Mouse (Mus musculus) 416B (cell line): ENCODE results near the gene Epha2.
A peak's percentile ranks its signal among the peaks of the same experiment; 100 is the strongest.

Experiments used
- DNase-seq: peaks from one replicate; pipeline ENCODE4 v3.0.0; 2011; ENCODE audit warnings: low read depth

Epha2 gene

GRCm38 (mm10) chr4:141303402-141304222, 2.6 kb downstream of the Epha2 start:
- DNase-seq = no peak

DNA sequence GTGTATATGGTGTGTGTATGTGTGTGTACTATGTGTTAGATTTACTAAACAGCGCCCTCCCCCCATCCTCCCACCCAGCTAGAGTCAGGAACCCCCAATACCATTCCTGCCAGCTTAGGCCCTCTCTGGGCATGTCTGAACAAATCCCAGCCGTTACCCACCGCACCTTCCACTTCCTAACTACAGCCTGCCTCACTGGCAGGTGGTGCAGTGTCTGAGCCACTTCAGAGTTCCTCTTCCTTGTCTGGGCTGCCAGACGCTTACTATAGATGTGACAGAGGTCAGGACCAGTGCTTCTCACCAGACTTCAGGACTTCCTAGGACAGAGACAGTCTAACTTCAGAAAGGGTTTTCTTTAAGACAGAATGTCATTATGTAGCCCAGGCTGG, 3.2 kb downstream of the Epha2 start:
- DNase-seq = peak; percentile 51

- no peak for DNase-seq
Measured at GRCm38 (mm10) chr4:141306057-141306456, 5.0 kb downstream of the Epha2 start.

DNA sequence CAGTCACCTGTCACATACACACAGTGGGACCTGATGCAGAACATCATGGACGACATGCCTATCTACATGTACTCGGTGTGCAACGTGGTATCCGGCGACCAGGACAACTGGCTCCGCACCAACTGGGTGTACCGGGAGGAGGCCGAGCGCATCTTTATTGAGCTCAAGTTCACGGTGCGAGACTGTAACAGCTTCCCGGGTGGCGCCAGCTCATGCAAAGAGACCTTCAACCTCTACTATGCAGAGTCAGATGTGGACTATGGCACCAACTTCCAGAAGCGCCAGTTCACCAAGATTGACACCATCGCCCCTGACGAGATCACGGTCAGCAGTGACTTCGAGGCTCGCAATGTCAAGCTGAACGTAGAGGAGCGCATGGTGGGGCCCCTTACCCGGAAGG, 7.3 kb downstream of the Epha2 start:
- no peak for DNase-seq

GRCm38 (mm10) chr4:141308857-141309772, 8.1 kb downstream of the Epha2 start:
- DNase-seq = no peak

DNA sequence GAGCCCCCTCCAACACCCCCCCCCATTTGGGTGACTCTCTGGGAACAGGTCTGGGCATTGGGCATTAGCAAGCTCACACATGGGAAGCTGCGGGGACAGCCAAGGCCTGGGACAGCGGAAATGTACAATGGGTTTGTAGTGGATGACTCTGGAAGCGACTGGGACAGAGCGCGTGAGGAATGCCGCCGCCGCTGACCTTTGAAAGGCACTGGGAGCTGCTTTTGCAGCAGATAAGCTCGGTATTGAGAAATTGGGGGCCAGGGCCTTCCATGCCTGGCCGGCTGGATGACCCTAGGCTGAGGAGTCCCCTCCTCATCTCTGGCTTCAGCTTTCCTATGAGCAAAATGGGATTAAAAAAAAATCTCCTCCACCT, 8.7 kb downstream of the Epha2 start:
- no peak for DNase-seq

DNA sequence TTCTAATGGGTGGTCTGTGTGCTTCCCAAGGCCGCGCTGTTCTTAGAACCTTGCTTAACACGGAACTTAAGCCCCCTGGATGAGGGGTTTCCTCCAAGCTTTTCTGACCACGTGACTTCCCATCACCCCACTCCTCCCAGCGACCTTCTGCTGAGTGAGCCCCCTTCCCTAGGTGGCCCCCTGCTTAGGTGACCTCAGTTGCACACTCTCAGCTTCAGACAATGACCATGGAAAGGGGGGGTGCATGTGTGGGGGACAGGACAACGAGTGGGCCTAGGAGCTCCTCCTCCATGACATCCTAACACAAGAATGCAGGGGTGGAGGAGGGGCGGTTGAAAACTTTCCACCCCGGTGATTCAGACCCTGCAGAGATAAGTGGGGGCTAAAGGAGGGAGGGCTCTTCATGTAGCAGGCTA, 9.2 kb downstream of the Epha2 start:
- DNase-seq = peak; percentile 60

GRCm38 (mm10) chr4:141311078-141311477, 10.0 kb downstream of the Epha2 start:
- peak; percentile 83 for DNase-seq

DNA sequence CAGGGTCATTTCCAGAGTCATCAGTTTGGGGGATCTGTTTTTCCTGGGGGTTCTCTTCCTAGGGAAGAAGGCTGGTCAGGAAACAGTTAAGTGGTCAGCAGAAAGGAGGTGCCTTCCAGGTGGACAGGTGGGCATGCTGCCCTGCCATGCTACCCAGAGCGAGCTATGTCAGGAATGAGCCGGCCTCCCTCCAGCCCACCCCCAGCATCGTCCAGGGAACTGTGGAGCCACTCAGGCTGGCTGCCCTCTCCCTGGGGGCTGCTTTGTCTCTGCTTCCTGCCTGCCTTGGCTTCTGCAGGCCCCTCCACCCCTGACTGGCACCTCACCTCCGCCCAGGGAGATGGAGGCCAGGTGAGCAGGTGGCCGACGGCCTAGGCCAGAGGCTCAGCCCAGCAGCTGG, 10.5 kb downstream of the Epha2 start:
- DNase-seq = no peak

GRCm38 (mm10) chr4:141311908-141312307, 10.9 kb downstream of the Epha2 start:
- DNase-seq = no peak

DNA sequence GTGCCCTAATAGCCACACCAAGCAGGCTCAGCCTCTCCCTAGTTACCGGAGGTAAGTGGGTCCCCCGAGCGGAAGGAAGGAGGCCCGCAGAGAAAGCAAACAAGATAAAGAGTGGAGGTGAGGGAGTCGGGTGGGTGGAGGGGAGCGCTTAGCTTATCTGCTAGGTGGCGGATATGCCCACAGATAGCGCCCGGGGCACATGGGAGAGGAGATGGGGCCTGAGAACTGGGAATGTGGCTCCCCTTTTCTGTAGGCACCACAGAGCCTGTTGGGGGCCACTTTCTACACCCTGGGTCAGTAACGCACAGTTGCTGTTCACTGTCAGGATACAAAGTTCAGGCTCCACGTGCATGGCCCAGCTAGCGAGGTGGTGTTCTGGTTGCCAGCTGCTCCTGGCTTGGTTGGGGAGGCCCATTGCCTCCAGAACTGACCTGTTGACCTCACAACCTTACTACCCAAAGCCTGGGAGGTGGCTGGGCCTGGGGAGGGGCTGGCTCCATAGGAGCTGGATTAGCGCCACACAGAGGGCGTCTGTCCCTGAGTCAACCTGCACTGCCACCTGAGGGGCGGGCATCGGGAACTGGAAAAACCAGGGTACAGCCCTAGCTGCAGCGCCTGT, 11.6 kb downstream of the Epha2 start:
- DNase-seq = peak; percentile 42

- DNase-seq = no peak
Measured at GRCm38 (mm10) chr4:141313481-141313880, 12.4 kb downstream of the Epha2 start.

GRCm38 (mm10) chr4:141313924-141314323, 12.9 kb downstream of the Epha2 start:
- no peak for DNase-seq

GRCm38 (mm10) chr4:141314745-141315144, 13.7 kb downstream of the Epha2 start:
- DNase-seq = no peak

GRCm38 (mm10) chr4:141316023-141316422, 15.0 kb downstream of the Epha2 start:
- no peak for DNase-seq

DNA sequence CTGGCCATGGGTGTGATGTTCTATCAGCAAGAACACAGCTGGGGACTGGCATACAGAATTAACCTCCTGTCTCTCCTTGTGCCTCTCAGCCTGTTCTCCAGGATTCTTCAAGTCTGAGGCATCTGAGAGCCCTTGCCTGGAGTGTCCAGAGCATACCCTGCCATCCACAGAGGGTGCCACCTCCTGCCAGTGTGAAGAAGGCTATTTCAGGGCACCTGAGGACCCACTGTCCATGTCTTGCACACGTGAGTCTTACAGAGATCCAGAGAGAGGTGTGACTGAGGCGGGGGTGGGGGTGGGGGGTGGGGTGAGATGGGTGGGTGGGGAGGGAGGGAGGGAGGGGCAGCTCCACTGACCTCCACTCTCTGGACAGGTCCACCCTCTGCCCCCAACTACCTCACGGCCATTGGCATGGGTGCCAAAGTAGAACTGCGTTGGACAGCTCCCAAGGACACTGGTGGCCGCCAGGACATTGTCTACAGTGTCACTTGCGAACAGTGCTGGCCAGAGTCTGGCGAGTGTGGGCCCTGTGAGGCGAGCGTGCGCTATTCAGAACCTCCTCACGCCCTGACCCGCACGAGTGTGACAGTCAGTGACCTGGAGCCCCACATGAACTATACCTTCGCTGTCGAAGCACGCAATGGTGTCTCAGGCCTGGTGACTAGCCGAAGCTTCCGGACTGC, 15.6 kb downstream of the Epha2 start:
- no peak for DNase-seq

DNA sequence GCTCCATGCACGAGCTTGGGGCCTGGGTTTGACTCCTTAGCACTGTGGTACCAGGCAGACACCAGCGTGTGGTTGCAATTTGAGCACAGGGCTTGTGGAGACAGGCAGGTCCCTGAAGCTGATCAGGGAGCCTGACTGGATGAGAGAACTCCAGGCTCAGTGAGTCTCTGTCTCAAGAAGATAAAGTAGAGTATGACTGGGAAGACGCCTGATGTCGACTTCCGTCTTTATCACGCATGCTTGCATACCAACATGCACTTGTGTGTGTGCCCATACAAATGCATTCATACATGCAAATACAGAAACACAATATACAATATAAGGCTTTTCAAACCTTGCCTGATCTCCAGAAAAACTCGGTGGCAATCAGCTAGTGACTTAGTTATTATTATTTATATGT, 16.9 kb downstream of the Epha2 start:
- no peak for DNase-seq

DNA sequence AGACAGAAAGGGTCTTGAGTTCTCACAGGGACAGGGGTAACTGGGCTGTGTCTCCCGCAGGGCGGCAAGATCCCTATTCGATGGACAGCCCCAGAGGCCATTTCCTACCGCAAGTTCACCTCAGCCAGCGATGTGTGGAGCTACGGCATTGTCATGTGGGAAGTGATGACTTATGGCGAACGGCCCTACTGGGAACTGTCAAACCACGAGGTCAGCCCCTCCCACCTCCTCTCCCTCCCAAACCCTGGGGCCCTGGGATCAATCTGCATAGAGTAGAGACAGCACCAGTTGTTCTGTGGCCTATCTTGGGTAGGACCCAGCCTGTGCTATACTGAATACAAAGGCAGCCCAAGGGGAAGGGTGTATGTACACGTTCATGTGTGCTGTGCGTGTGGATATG, 21.5 kb downstream of the Epha2 start:
- DNase-seq = peak; percentile 35

- no peak for DNase-seq
Measured at GRCm38 (mm10) chr4:141324771-141325191, 23.7 kb downstream of the Epha2 start.

- DNase-seq = no peak
Measured at GRCm38 (mm10) chr4:141325636-141326035, 24.6 kb downstream of the Epha2 start.

DNA sequence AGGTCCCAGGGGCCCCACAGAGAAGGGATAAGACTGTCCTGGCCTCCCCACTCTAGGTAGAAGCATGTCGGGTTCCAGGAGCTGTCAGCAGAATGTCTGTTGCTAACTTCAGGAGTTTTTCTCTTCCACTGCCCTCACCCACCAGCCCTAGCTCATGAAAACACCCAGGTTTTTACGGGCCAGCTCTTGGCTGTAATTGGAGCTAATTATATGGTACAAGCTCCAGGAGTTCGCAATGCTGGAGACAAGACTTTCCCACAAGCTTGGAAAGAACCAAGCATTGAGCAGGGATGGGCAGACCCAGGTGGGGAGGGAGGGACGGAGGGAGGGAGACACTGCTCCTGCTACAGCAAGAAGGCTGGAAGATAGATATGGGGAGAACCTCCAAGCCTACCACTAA, 26.0 kb downstream of the Epha2 start:
- no peak for DNase-seq

DNA sequence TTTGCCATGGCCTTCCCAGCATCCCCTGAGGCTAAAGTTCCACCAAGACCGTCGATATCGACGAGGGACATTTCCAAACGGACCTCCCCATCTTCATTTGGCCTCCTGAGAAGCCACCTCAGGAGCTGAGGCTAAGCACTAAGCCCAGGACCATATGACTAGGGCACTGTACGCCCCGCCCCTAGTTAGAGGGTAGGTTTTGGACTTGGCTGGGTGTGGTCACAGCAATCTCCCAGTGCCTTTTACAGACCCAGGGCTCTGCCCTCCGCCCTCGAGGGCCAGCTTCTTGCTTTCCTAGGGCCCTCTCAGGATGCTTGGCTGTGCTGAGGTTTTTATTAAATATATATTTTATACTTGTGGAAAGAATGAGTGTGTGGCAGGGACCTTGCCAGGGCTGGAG, 27.7 kb downstream of the Epha2 start:
- no peak for DNase-seq
